Mouse (Mus musculus) lung, embryonic 14.5 days (tissue): ENCODE results near the gene LTO1. TPM values are rescaled to one million over a fixed set of nuclear protein-coding genes. Genes with fewer than 3 reads are reported as not detected.
A peak's percentile ranks its signal among the peaks of the same experiment; 100 is the strongest.
"Not testable (repeated sequence)": the region's sequence is repeated elsewhere in the genome, so short reads cannot be mapped to it uniquely, and the experiment has no call there.

Experiments used
- ATAC-seq: fragments of 200-750 bp; cut with Nextera tagmentation; 2 replicates; pipeline ENCODE4 v1.8.0; 2017; ENCODE audit warnings: mild to moderate bottlenecking, moderate TSS enrichment, moderate library complexity; ENCODE audit not compliant: insufficient read depth
- DNase-seq: peaks from one replicate; pipeline ENCODE4 v3.0.0-alpha.2; 2015
- H3K27ac ChIP-seq: fragments of 300-500 bp; sonication (generic); 2 replicates; pipeline ENCODE4 v1.5.1; 2014; ENCODE audit warnings: low read depth, mild to moderate bottlenecking, moderate library complexity
- H3K27me3 ChIP-seq: fragments of 300-500 bp; sonication (generic); 2 replicates; pipeline ENCODE4 v1.6.1; 2014; ENCODE audit warnings: low read length, control low read depth; ENCODE audit not compliant: insufficient read depth
- H3K36me3 ChIP-seq: fragments of 300-500 bp; sonication (generic); 2 replicates; pipeline ENCODE4 v1.6.1; 2014; ENCODE audit warnings: control low read depth; ENCODE audit not compliant: insufficient read depth
- H3K4me1 ChIP-seq: fragments of 300-500 bp; sonication (generic); 2 replicates; pipeline ENCODE4 v1.6.1; 2014; ENCODE audit warnings: antibody characterized with exemption, control low read depth; ENCODE audit not compliant: insufficient read depth
- H3K4me2 ChIP-seq: fragments of 300-500 bp; sonication (generic); 2 replicates; pipeline ENCODE4 v1.6.1; 2014; ENCODE audit warnings: mild to moderate bottlenecking
- H3K4me3 ChIP-seq: fragments of 300-500 bp; sonication (generic); 2 replicates; pipeline ENCODE4 v1.5.1; 2014; ENCODE audit warnings: low read depth, low read length
- H3K9ac ChIP-seq: fragments of 300-500 bp; sonication (generic); 2 replicates; pipeline ENCODE4 v1.6.1; 2014
- H3K9me3 ChIP-seq: fragments of 300-500 bp; sonication (generic); 2 replicates; pipeline ENCODE4 v1.6.1; 2016; ENCODE audit warnings: low read depth, low read length, control low read depth
- CTCF ChIP-seq: IDR thresholded peaks from 2 replicates; pipeline ENCODE4 v1.5.1; 2016; ENCODE audit warnings: antibody characterized with exemption, low read depth
- WGBS: fragments of 180-500 bp; shearing (Covaris S2); extraction: QIAGEN DNeasy Blood & Tissue Kit; methylation state at CpG from one replicate; pipeline ENCODE4 v1.1.7; 2014; 5-methylcytosine and 5-hydroxymethylcytosine counted together
- polyA plus RNA-seq: library from polyadenylated mRNA; unstranded; fragments of >200 nt; fragmentation: Nextera tagmentation; extraction: Ambion mirVana; gene quantifications from 2 replicates; pipeline ENCODE4 v1.2.1, GENCODE M21; 2014

LTO1 gene
- polyA plus RNA-seq, 1 experiment from 2014 or later: 22.3 TPM

GRCm38 (mm10) chr7:144883106-144883505, 31.8 kb upstream of the LTO1 start:
- no peak overlapping the region for H3K9ac ChIP-seq
- DNase-seq (peak; percentile 50), ATAC-seq (no peak; the same call in 1 of the 2 replicates)
- no peaks in the 10 kb centered on the region for H3K36me3 ChIP-seq
- no peak overlapping the region for H3K4me2 ChIP-seq
- no peak overlapping the region for H3K4me3 ChIP-seq
- H3K27me3 ChIP-seq: no peaks in the 10 kb centered on the region; the same call in 1 of the 2 replicates
- H3K27ac ChIP-seq: no peak overlapping the region
- H3K4me1 ChIP-seq: no peaks in the 10 kb centered on the region
- TF ChIP-seq CTCF: no peak
- H3K9me3 ChIP-seq: no peaks in the 10 kb centered on the region
- WGBS: 23% methylated on average over 2 of the region's 2 CpGs

- no peaks in the 10 kb centered on the region for H3K9me3 ChIP-seq
- no peak overlapping the region for H3K4me3 ChIP-seq
- H3K27me3 ChIP-seq: peaks cover 17% of the 10 kb centered on the region
- no peaks in the 10 kb centered on the region for H3K4me1 ChIP-seq
- WGBS: 84% methylated on average over 2 of the region's 2 CpGs
- 0 out of 2 replicates have a peak, but pooled peaks have one; percentile 11 for TF ChIP-seq CTCF
- no peaks in the 10 kb centered on the region for H3K36me3 ChIP-seq
- no peak overlapping the region for H3K27ac ChIP-seq
- H3K4me2 ChIP-seq: no peak overlapping the region
- ATAC-seq (no peak), DNase-seq (no peak)
- H3K9ac ChIP-seq: no peak overlapping the region
These were observed 27.2 kb upstream of the LTO1 start for GRCm38 (mm10) chr7:144887672-144888071.

GRCm38 (mm10) chr7:144888564-144889299, 26.2 kb upstream of the LTO1 start:
- H3K4me2 ChIP-seq: no peak overlapping the region
- H3K4me1 ChIP-seq: no peaks in the 10 kb centered on the region
- H3K9me3 ChIP-seq: no peaks in the 10 kb centered on the region
- no peak overlapping the region for H3K4me3 ChIP-seq
- H3K27me3 ChIP-seq: peaks cover 17% of the 10 kb centered on the region
- H3K27ac ChIP-seq: no peak overlapping the region
- peak; percentile 57 for DNase-seq
- WGBS: 5% methylated on average over 18 of the region's 18 CpGs
- ATAC-seq: no peak
- no peak overlapping the region for H3K9ac ChIP-seq
- TF ChIP-seq CTCF: no peak
- H3K36me3 ChIP-seq: no peaks in the 10 kb centered on the region

GRCm38 (mm10) chr7:144890661-144891060, 24.2 kb upstream of the LTO1 start:
- not testable (repeated sequence) for H3K36me3 ChIP-seq, ATAC-seq, H3K9ac ChIP-seq, H3K27ac ChIP-seq, H3K4me1 ChIP-seq, H3K9me3 ChIP-seq, H3K4me3 ChIP-seq, DNase-seq, H3K4me2 ChIP-seq
- H3K27me3 ChIP-seq: peaks cover 29% of the 10 kb centered on the region
- peak; percentile 43; the same call in 1 of the 2 replicates for TF ChIP-seq CTCF
- 87% methylated on average over 1 of the region's 1 CpGs for WGBS

- ATAC-seq (no peak), DNase-seq (no peak)
- Histone ChIP-seq H3K27ac (no peak overlapping the region), H3K36me3 (no peaks in the 10 kb centered on the region), H3K4me1 (peaks cover 4% of the 10 kb centered on the region; the same call in 1 of the 2 replicates), H3K27me3 (peaks cover 41% of the 10 kb centered on the region), H3K9me3 (no peaks in the 10 kb centered on the region), H3K9ac (no peak overlapping the region), H3K4me3 (no peak overlapping the region), H3K4me2 (no peak overlapping the region)
- 66% methylated on average over 2 of the region's 2 CpGs for WGBS
- TF ChIP-seq CTCF: no peak
These were observed 23.0 kb upstream of the LTO1 start for GRCm38 (mm10) chr7:144891863-144892262.

GRCm38 (mm10) chr7:144892322-144892721, 22.6 kb upstream of the LTO1 start:
- ATAC-seq: no peak
- peaks cover 4% of the 10 kb centered on the region; the same call in 1 of the 2 replicates for H3K4me1 ChIP-seq
- H3K27me3 ChIP-seq: peaks cover 46% of the 10 kb centered on the region
- no peak overlapping the region for H3K27ac ChIP-seq
- no peak overlapping the region for H3K9ac ChIP-seq
- no peak overlapping the region for H3K4me2 ChIP-seq
- peak; percentile 29 for TF ChIP-seq CTCF
- no peak overlapping the region for H3K4me3 ChIP-seq
- H3K36me3 ChIP-seq: no peaks in the 10 kb centered on the region
- WGBS: 48% methylated on average over 6 of the region's 6 CpGs
- H3K9me3 ChIP-seq: no peaks in the 10 kb centered on the region
- DNase-seq: no peak

GRCm38 (mm10) chr7:144894191-144894590, 20.7 kb upstream of the LTO1 start:
- Histone ChIP-seq H3K9me3 (no peaks in the 10 kb centered on the region), H3K4me2 (no peak overlapping the region), H3K27ac (no peak overlapping the region), H3K4me1 (peaks cover 4% of the 10 kb centered on the region; the same call in 1 of the 2 replicates), H3K36me3 (no peaks in the 10 kb centered on the region), H3K9ac (no peak overlapping the region), H3K27me3 (peaks cover 56% of the 10 kb centered on the region), H3K4me3 (no peak overlapping the region)
- peak; percentile 59 for TF ChIP-seq CTCF
- DNase-seq: peak; percentile 78
- ATAC-seq: no peak
- 3% methylated on average over 5 of the region's 5 CpGs for WGBS
